Mouse (Mus musculus): ENCODE results near the gene Tmem186.

GRCm38 (mm10) chr16:8597516-8597915 lies 40.0 kb downstream of the Tmem186 start:
- TF ChIP-seq CTCF (IDR thresholded peaks at IDR 0.05; ENCODE audit: low read depth, low read length) (no peak), POLR2A (IDR thresholded peaks at IDR 0.05; ENCODE audit: borderline replicate concordance, low read depth, low read length) (no peak)

Measured in bone marrow macrophage, adult 2 months (primary cell).